Mouse (Mus musculus) testis, adult 2 months (tissue): ENCODE measurements around the gene Xrn1. TPM values are rescaled to one million over a fixed set of nuclear protein-coding genes. Genes with fewer than 3 reads are reported as not detected.

ENCODE experiments used
- H3K27ac ChIP-seq: fragments of 200-500 bp; 2 replicates; pipeline ENCODE4 v1.5.1; 2012; ENCODE audit warnings: low read depth, low read length; ENCODE audit not compliant: control insufficient read depth, insufficient read depth
- H3K27me3 ChIP-seq: fragments of 200-500 bp; 2 replicates; pipeline ENCODE4 v1.6.1; 2012; ENCODE audit warnings: mild to moderate bottlenecking, low read length, moderate library complexity; ENCODE audit not compliant: control insufficient read depth, insufficient read depth
- H3K36me3 ChIP-seq: fragments of 200-500 bp; 2 replicates; pipeline ENCODE4 v1.6.1; 2012; ENCODE audit warnings: mild to moderate bottlenecking, low read length; ENCODE audit not compliant: control insufficient read depth, insufficient read depth
- H3K4me1 ChIP-seq: fragments of 200-500 bp; 2 replicates; pipeline ENCODE4 v1.6.1; 2012; ENCODE audit warnings: low read length; ENCODE audit not compliant: control insufficient read depth, insufficient read depth
- H3K4me3 ChIP-seq: fragments of 200-500 bp; 2 replicates; pipeline ENCODE4 v1.5.1; 2012; ENCODE audit warnings: low read depth, mild to moderate bottlenecking, low read length, moderate library complexity, mixed read lengths; ENCODE audit not compliant: control insufficient read depth
- CTCF ChIP-seq: fragments of 200-500 bp; IDR thresholded peaks from 2 replicates; pipeline ENCODE4 v1.5.1; 2012; ENCODE audit warnings: low read depth, mild to moderate bottlenecking, inconsistent platforms, low read length, moderate library complexity; ENCODE audit not compliant: control insufficient read depth, insufficient read depth, insufficient replicate concordance
- POLR2A ChIP-seq: fragments of 200-500 bp; IDR thresholded peaks from 2 replicates; pipeline ENCODE4 v1.6.1; 2012; ENCODE audit warnings: low read depth, mild to moderate bottlenecking, inconsistent platforms, low read length, moderate library complexity; ENCODE audit not compliant: control insufficient read depth
- polyA plus RNA-seq: library from polyadenylated mRNA; depleted of rRNA; stranded (reverse); fragments of >200 nt; gene quantifications from 2 replicates; pipeline ENCODE4 v1.2.3, GENCODE M21; 2012

Gene Xrn1
- polyA plus RNA-seq, 1 experiment = 2.7 TPM

DNA sequence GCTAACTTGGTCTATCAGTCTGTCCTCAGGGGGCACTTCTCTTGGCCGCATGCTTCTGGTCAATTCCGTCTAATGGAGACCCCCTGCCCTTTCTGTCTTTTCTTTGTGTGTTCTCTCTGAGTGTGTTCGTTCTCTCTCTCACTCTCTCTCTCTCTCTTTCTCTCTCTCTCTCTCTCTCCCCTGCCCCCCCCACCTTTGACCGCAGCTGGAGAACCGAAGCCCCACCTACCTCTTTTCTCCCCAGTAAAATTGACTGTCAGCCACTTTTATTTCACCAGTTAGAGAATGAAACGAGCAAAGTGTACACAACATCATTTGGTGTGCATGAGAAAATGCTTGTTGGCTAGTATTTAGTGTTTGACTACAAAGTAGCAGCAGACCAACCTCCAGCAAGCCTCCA is 4.7 kb downstream of the Xrn1 start:
- Histone ChIP-seq H3K4me3 (no peak overlapping the region), H3K27me3 (no peaks in the 10 kb centered on the region), H3K36me3 (no peaks in the 10 kb centered on the region), H3K27ac (no peak overlapping the region), H3K4me1 (0 out of 2 replicates have a peak, but pooled peaks cover 2% of the 10 kb centered on the region)
- TF ChIP-seq POLR2A = no peak
- no peak for TF ChIP-seq CTCF

DNA sequence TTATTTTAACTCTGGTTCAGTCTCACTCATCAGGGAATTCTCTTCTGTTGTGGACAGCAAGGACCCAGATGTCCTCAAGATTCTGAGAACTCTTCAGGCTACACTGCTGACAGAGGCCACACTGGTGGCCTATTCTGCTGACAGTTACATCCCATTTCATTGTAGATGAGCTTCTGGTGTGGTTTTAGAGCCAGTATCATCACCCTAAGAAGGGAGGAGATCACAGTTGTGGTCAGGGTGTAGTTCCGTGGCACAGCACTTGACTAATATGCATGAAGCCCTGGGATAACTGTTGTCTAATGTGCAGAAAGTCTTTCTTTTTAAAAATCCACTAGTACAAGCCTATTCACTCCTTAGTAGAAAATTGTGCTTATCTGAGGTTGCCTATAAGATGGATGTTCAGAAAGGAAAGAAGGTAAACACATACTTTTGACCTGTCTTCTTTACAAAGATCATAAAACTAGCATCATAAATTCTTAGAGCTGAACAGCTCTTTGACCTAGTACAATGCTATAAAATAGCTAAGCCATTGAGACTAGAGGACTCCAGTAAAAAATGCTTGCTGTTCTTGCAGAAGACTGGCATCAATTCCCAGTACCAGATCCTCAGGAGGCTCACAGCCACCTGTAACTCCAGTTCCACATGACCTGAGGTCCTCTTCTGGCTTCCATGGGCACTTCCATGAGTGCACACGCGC is 5.3 kb downstream of the Xrn1 start:
- no peak for TF ChIP-seq CTCF
- TF ChIP-seq POLR2A = no peak

DNA sequence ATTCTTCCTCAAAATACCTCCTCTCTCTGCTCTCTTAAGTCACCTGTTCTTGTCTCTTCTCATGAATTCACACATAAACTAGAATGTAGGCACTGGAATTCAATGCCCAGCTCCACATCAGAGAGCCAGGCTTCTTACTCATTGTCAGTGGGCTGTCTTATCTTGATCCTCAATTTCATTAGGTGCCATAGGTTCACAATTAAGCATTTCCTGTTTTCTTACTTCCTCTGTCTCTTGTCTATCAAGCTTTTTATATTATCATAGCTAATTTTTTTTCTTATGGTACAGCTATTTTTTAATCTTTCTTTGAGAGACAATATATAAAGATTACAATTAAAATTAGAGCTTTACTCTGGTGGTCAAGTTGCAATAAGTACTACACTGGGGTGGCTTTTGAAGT is 6.5 kb downstream of the Xrn1 start:
- H3K27ac ChIP-seq = no peak overlapping the region
- no peaks in the 10 kb centered on the region for H3K36me3 ChIP-seq
- no peaks in the 10 kb centered on the region for H3K27me3 ChIP-seq
- TF ChIP-seq POLR2A = no peak
- TF ChIP-seq CTCF = no peak
- H3K4me3 ChIP-seq = no peak overlapping the region
- H3K4me1 ChIP-seq = 0 out of 2 replicates have a peak, but pooled peaks cover 2% of the 10 kb centered on the region

More for the DNA sequence above, 5.3 kb downstream of the Xrn1 start:
- H3K27me3 ChIP-seq = no peaks in the 10 kb centered on the region
- no peak overlapping the region for H3K27ac ChIP-seq
- H3K4me3 ChIP-seq = no peak overlapping the region
- 0 out of 2 replicates have a peak, but pooled peaks cover 2% of the 10 kb centered on the region for H3K4me1 ChIP-seq
- H3K36me3 ChIP-seq = no peaks in the 10 kb centered on the region

DNA sequence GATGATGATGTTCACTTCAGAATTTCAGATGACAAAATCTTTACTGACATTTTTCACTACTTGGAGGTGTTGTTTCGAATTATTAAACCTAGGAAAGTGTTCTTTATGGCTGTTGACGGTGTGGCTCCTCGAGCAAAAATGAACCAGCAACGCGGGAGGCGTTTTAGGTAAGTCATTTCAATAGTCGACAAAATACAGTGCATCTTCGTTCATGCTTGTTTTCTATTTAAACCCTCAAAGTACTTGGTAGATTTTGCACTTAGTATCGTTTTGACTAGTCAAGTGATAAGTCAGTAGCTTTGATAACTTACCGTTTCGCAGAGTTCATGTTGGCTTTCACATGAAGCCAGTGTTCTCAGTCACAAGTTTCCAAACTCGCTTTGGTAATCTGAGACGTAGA is 9.5 kb downstream of the Xrn1 start:
- TF ChIP-seq POLR2A = no peak
- no peak for TF ChIP-seq CTCF
- no peaks in the 10 kb centered on the region for H3K4me1 ChIP-seq
- no peak overlapping the region for H3K4me3 ChIP-seq
- H3K27me3 ChIP-seq = no peaks in the 10 kb centered on the region
- no peak overlapping the region for H3K27ac ChIP-seq
- H3K36me3 ChIP-seq = no peaks in the 10 kb centered on the region; the same call in 1 of the 2 replicates

DNA sequence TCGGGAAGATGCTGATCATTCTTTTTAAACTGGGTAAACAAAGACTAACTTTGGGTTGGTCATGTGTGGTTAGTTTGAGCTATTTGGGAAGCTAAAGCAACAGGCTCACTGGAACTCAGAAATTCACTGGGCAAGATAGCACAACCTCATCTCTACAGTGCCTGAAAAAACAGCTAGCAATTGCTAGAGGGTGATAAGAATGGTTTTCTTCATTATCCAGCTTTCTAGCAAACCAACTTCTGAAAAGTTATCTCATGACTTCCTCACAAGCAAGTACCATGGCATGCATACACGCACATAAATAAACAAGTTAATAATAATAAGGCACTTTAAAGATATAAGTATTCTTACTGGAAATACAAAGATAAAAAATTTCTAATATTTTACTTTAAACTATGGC is 23.7 kb downstream of the Xrn1 start:
- Histone ChIP-seq H3K36me3 (no peaks in the 10 kb centered on the region), H3K27ac (no peak overlapping the region), H3K27me3 (no peaks in the 10 kb centered on the region), H3K4me3 (no peak overlapping the region), H3K4me1 (no peaks in the 10 kb centered on the region)
- TF ChIP-seq POLR2A = no peak
- TF ChIP-seq CTCF = no peak

DNA sequence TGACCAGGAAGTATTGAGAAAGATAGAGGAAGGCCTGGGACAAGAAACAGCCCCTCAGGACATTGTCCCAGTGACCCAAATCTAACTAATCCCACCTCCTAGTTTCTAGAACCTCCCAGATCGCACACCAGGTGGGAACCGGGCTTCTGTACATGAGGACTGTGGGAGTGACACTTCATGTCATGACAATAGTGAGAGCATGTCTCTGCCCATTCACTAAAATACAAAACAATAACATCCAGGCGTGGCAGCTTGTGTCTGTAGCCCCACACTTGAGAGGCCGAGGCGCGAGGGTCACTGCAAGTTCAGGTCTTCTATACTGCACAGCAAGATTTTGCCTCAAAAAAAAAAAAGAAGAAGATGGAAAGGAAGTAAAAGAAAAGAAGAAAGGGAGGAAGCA is 25.3 kb downstream of the Xrn1 start:
- Histone ChIP-seq H3K36me3 (no peaks in the 10 kb centered on the region), H3K27ac (no peak overlapping the region), H3K4me1 (no peaks in the 10 kb centered on the region), H3K27me3 (no peaks in the 10 kb centered on the region), H3K4me3 (no peak overlapping the region)
- no peak for TF ChIP-seq CTCF
- no peak for TF ChIP-seq POLR2A

DNA sequence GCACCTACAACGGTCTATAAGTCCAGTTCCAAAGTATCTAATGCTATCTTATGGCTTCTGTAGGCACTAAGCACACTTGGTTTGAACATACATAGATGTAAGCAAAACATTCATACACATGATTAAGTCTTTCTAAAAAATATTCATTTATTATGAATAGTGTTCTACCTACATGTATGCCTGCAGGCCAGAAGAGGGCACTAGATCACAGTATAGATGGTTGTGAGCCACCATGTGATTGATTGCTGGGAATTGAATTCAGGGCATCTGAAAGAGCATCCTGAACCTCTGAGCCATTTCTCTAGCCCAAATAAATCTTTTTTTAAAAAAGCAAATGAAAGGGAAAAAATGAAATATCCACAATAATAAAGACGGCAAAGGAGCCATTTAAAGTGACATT is 37.7 kb downstream of the Xrn1 start:
- Histone ChIP-seq H3K27ac (no peak overlapping the region), H3K27me3 (no peaks in the 10 kb centered on the region), H3K36me3 (peaks cover 1% of the 10 kb centered on the region), H3K4me3 (no peak overlapping the region), H3K4me1 (no peaks in the 10 kb centered on the region)
- TF ChIP-seq CTCF = no peak
- TF ChIP-seq POLR2A = no peak

DNA sequence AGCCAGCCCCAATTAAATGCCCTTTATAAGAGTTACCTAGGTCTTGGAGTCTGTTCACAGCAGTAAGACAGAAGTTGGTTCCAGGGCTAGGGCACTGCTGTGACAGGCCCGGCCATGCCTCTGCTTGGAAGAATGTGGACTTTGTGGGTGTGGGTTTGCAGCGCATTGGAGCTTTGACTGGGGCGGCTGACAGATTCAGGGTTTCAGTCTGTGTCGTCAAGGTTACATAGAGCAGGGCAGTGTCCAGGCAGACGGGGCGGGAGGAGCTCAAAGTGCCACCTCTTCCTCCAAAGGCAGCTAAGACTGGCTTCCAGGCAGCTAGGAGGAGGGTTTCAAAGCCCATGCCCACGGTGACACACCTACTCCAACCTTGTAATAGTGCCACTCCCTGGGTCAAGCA is 49.9 kb downstream of the Xrn1 start:
- H3K4me3 ChIP-seq = no peak overlapping the region
- H3K27me3 ChIP-seq = no peaks in the 10 kb centered on the region
- H3K27ac ChIP-seq = no peak overlapping the region
- peaks cover 1% of the 10 kb centered on the region for H3K36me3 ChIP-seq
- no peak for TF ChIP-seq CTCF
- TF ChIP-seq POLR2A = no peak
- no peaks in the 10 kb centered on the region for H3K4me1 ChIP-seq
